Mouse (Mus musculus): ENCODE measurements around the gene Kif13a.

- TF ChIP-seq CTCF (IDR thresholded peaks at IDR 0.05; ENCODE audit: low read depth) (no peak), EP300 (IDR thresholded peaks at IDR 0.05; ENCODE audit: low read depth) (no peak)
These were observed 89.0 kb downstream of the Kif13a start for GRCm38 (mm10) chr13:46840676-46841075.
